Mouse (Mus musculus): ENCODE results near the gene Tmem69. TPM values are rescaled to one million over a fixed set of nuclear protein-coding genes. Genes with fewer than 3 reads are reported as not detected.
A peak's percentile ranks its signal among the peaks of the same experiment; 100 is the strongest.

Gene Tmem69
- 33.5 and 34.0 TPM in 2 replicates for polyA plus RNA-seq (2014; fragmentation: Nextera tagmentation; extraction: Ambion mirVana)

- peak within 1 kb of the TSS; percentile 82 for H3K4me2 ChIP-seq (replicated peaks; ENCODE audit: low read depth, low read length)
- H3K4me3 ChIP-seq (ENCODE audit: low read length) = peak within 1 kb of the TSS; percentile 90
- H3K9ac ChIP-seq (ENCODE audit: low read depth, low read length) = peak within 1 kb of the TSS; percentile 90
- H3K27ac ChIP-seq (ENCODE audit: low read depth, low read length) = peak within 1 kb of the TSS; percentile 93
- H3K27me3 ChIP-seq (ENCODE audit: control insufficient read depth, insufficient read depth, low read length) = no peaks in the 10 kb centered on the region
- H3K36me3 ChIP-seq (ENCODE audit: control insufficient read depth, insufficient read depth, low read length) = peaks cover 17% of the 10 kb centered on the region
- H3K9me3 ChIP-seq (ENCODE audit: control insufficient read depth, low read length) = no peaks in the 10 kb centered on the region
- peaks cover 4% of the 10 kb centered on the region; the same call in 1 of the 2 replicates for H3K4me1 ChIP-seq (ENCODE audit: control insufficient read depth, insufficient read depth, low read length)
- no peak for ATAC-seq (ENCODE audit: low FRiP score, low TSS enrichment)
- 3% methylated on average over 23 of the region's 23 CpGs for WGBS
Measured at GRCm38 (mm10) chr4:116555413-116556300, at the start of gene Tmem69. Gene Tmem69, minus strand, starts transcription at chr4:116555936.

- Histone ChIP-seq H3K4me1 (ENCODE audit: control insufficient read depth, insufficient read depth, low read length) (peaks cover 9% of the 10 kb centered on the region), H3K4me3 (ENCODE audit: low read length) (peak overlapping the region; percentile 58), H3K4me2 (replicated peaks; ENCODE audit: low read depth, low read length) (peak overlapping the region; percentile 87), H3K36me3 (ENCODE audit: control insufficient read depth, insufficient read depth, low read length) (peaks cover 44% of the 10 kb centered on the region), H3K27ac (ENCODE audit: low read depth, low read length) (peak overlapping the region; percentile 64), H3K9ac (ENCODE audit: low read depth, low read length) (peak overlapping the region; percentile 71), H3K9me3 (ENCODE audit: control insufficient read depth, low read length) (no peaks in the 10 kb centered on the region), H3K27me3 (ENCODE audit: control insufficient read depth, insufficient read depth, low read length) (no peaks in the 10 kb centered on the region)
- 1% methylated on average over 50 of the region's 50 CpGs for WGBS
- ATAC-seq (ENCODE audit: low FRiP score, low TSS enrichment) = peak; percentile 96
Measured at GRCm38 (mm10) chr4:116596978-116597881, 41.5 kb upstream of the Tmem69 start.

GRCm38 (mm10) chr4:116596379-116596778 lies 40.6 kb upstream of the Tmem69 start, which contains the start of gene Ccdc17:
Gene Ccdc17, plus strand, starts transcription at chr4:116596654.
- WGBS = 21% methylated on average over 5 of the region's 5 CpGs
- Histone ChIP-seq H3K9me3 (ENCODE audit: control insufficient read depth, low read length) (no peaks in the 10 kb centered on the region), H3K4me1 (ENCODE audit: control insufficient read depth, insufficient read depth, low read length) (peaks cover 9% of the 10 kb centered on the region), H3K36me3 (ENCODE audit: control insufficient read depth, insufficient read depth, low read length) (peaks cover 44% of the 10 kb centered on the region), H3K27ac (ENCODE audit: low read depth, low read length) (peak within 1 kb of the TSS; percentile 64), H3K4me2 (replicated peaks; ENCODE audit: low read depth, low read length) (peak within 1 kb of the TSS; percentile 87), H3K27me3 (ENCODE audit: control insufficient read depth, insufficient read depth, low read length) (no peaks in the 10 kb centered on the region), H3K4me3 (ENCODE audit: low read length) (peak within 1 kb of the TSS; percentile 58), H3K9ac (ENCODE audit: low read depth, low read length) (peak within 1 kb of the TSS; percentile 71)
- ATAC-seq (ENCODE audit: low FRiP score, low TSS enrichment) = no peak

- peaks cover 9% of the 10 kb centered on the region for H3K4me1 ChIP-seq (ENCODE audit: control insufficient read depth, insufficient read depth, low read length)
- ATAC-seq (ENCODE audit: low FRiP score, low TSS enrichment) = no peak
- H3K27me3 ChIP-seq (ENCODE audit: control insufficient read depth, insufficient read depth, low read length) = no peaks in the 10 kb centered on the region
- no peak overlapping the region for H3K4me3 ChIP-seq (ENCODE audit: low read length)
- H3K9ac ChIP-seq (ENCODE audit: low read depth, low read length) = no peak overlapping the region
- no peak overlapping the region for H3K27ac ChIP-seq (ENCODE audit: low read depth, low read length)
- no peaks in the 10 kb centered on the region for H3K9me3 ChIP-seq (ENCODE audit: control insufficient read depth, low read length)
- 87% methylated on average over 8 of the region's 8 CpGs for WGBS
- H3K4me2 ChIP-seq (replicated peaks; ENCODE audit: low read depth, low read length) = no peak overlapping the region; the same call in 1 of the 2 replicates
- peaks cover 44% of the 10 kb centered on the region for H3K36me3 ChIP-seq (ENCODE audit: control insufficient read depth, insufficient read depth, low read length)
Measured at GRCm38 (mm10) chr4:116595793-116596192, 40.1 kb upstream of the Tmem69 start.

- H3K27ac ChIP-seq (ENCODE audit: low read depth, low read length) = peak overlapping the region; percentile 93
- H3K4me1 ChIP-seq (ENCODE audit: control insufficient read depth, insufficient read depth, low read length) = peaks cover 4% of the 10 kb centered on the region; the same call in 1 of the 2 replicates
- H3K36me3 ChIP-seq (ENCODE audit: control insufficient read depth, insufficient read depth, low read length) = peaks cover 7% of the 10 kb centered on the region
- 3% methylated on average over 15 of the region's 15 CpGs for WGBS
- no peak for ATAC-seq (ENCODE audit: low FRiP score, low TSS enrichment)
- H3K4me2 ChIP-seq (replicated peaks; ENCODE audit: low read depth, low read length) = peak overlapping the region; percentile 82
- H3K9me3 ChIP-seq (ENCODE audit: control insufficient read depth, low read length) = no peaks in the 10 kb centered on the region
- peak overlapping the region; percentile 90 for H3K9ac ChIP-seq (ENCODE audit: low read depth, low read length)
- no peaks in the 10 kb centered on the region for H3K27me3 ChIP-seq (ENCODE audit: control insufficient read depth, insufficient read depth, low read length)
- peak overlapping the region; percentile 90 for H3K4me3 ChIP-seq (ENCODE audit: low read length)
Measured at GRCm38 (mm10) chr4:116558151-116558882, 2.6 kb upstream of the Tmem69 start.

GRCm38 (mm10) chr4:116557306-116558121 lies 1.8 kb upstream of the Tmem69 start, which contains the start of gene Gpbp1l1:
Gene Gpbp1l1, plus strand, starts transcription at chr4:116557658.
- Histone ChIP-seq H3K27me3 (ENCODE audit: control insufficient read depth, insufficient read depth, low read length) (no peaks in the 10 kb centered on the region), H3K36me3 (ENCODE audit: control insufficient read depth, insufficient read depth, low read length) (peaks cover 14% of the 10 kb centered on the region), H3K27ac (ENCODE audit: low read depth, low read length) (peak within 1 kb of the TSS; percentile 93), H3K9ac (ENCODE audit: low read depth, low read length) (peak within 1 kb of the TSS; percentile 90), H3K9me3 (ENCODE audit: control insufficient read depth, low read length) (no peaks in the 10 kb centered on the region), H3K4me1 (ENCODE audit: control insufficient read depth, insufficient read depth, low read length) (peaks cover 4% of the 10 kb centered on the region; the same call in 1 of the 2 replicates), H3K4me3 (ENCODE audit: low read length) (peak within 1 kb of the TSS; percentile 90), H3K4me2 (replicated peaks; ENCODE audit: low read depth, low read length) (peak within 1 kb of the TSS; percentile 82)
- under 1% methylated on average over 73 of the region's 78 CpGs for WGBS
- ATAC-seq (ENCODE audit: low FRiP score, low TSS enrichment) = peak; percentile 97

GRCm38 (mm10) chr4:116556561-116557305 lies 997 bp upstream of the Tmem69 start:
- peaks cover 4% of the 10 kb centered on the region; the same call in 1 of the 2 replicates for H3K4me1 ChIP-seq (ENCODE audit: control insufficient read depth, insufficient read depth, low read length)
- under 1% methylated on average over 28 of the region's 28 CpGs for WGBS
- peak overlapping the region; percentile 93 for H3K27ac ChIP-seq (ENCODE audit: low read depth, low read length)
- no peaks in the 10 kb centered on the region for H3K9me3 ChIP-seq (ENCODE audit: control insufficient read depth, low read length)
- peak; percentile 95 for ATAC-seq (ENCODE audit: low FRiP score, low TSS enrichment)
- H3K27me3 ChIP-seq (ENCODE audit: control insufficient read depth, insufficient read depth, low read length) = no peaks in the 10 kb centered on the region
- H3K36me3 ChIP-seq (ENCODE audit: control insufficient read depth, insufficient read depth, low read length) = peaks cover 17% of the 10 kb centered on the region
- peak overlapping the region; percentile 90 for H3K9ac ChIP-seq (ENCODE audit: low read depth, low read length)
- H3K4me2 ChIP-seq (replicated peaks; ENCODE audit: low read depth, low read length) = peak overlapping the region; percentile 82
- H3K4me3 ChIP-seq (ENCODE audit: low read length) = peak overlapping the region; percentile 90
